9 mouse cellular contexts compared by ENCODE assay signal in genomic region chr5:28167611-28168252, GRCm38 (mm10). TPM values are rescaled to one million over a fixed set of nuclear protein-coding genes. Genes with fewer than 3 reads are reported as not detected.
A peak's percentile ranks its signal among the peaks of the same experiment; 100 is the strongest.
DNase-seq lines count a peak whose midpoint lies in the region; ATAC-seq and TF ChIP-seq lines count a peak whose summit lies in the region.
"Had no signal": no experiment of that assay in that cellular context is flagged by ENCODE, and none has a peak within 500 bp of the region (broad histone marks: within the 10 kb centered on the region; RNA-seq: fewer than 3 reads in every experiment).

No protein-coding gene starts in this region.

- 0 out of 2 replicates have a peak overlapping the region, but pooled peaks have one; percentile 76 for H3K9ac ChIP-seq in ES-Bruce4 (ENCODE audit: low read depth, poor library complexity, severe bottlenecking)
- H3K9ac ChIP-seq in embryonic facial prominence, embryonic 14.5 days (ENCODE audit: low read depth, low read length): no peak overlapping the region
- no peak overlapping the region for H3K9ac ChIP-seq in limb, embryonic 14.5 days (ENCODE audit: low read depth, low read length, severe bottlenecking)

- H3K27ac ChIP-seq in gastrocnemius, adult 2 months: no peak overlapping the region
- no peak overlapping the region for H3K27ac ChIP-seq in ES-Bruce4 (ENCODE audit: insufficient read depth, low read length)
- no peak overlapping the region for H3K27ac ChIP-seq in embryonic facial prominence, embryonic 14.5 days (replicated peaks; ENCODE audit: low read depth, low read length)
- no peak overlapping the region for H3K27ac ChIP-seq in limb, embryonic 14.5 days (replicated peaks; ENCODE audit: low read depth, low read length)
- no peak overlapping the region for H3K27ac ChIP-seq in forebrain, embryonic 10.5 days

- no peaks in the 10 kb centered on the region for H3K36me3 ChIP-seq in ES-Bruce4 (ENCODE audit: control insufficient read depth, insufficient read depth, low read length, poor library complexity, severe bottlenecking)
- H3K36me3 ChIP-seq in embryonic facial prominence, embryonic 14.5 days (ENCODE audit: control insufficient read depth, insufficient read depth, low read length): no peaks in the 10 kb centered on the region
- no peaks in the 10 kb centered on the region for H3K36me3 ChIP-seq in limb, embryonic 14.5 days (ENCODE audit: control insufficient read depth, insufficient read depth, low read length)
- H3K36me3 ChIP-seq in forebrain, embryonic 10.5 days (replicated peaks): no peaks in the 10 kb centered on the region

- H3K27me3 ChIP-seq in ES-Bruce4 (ENCODE audit: control insufficient read depth, insufficient read depth, low read length, poor library complexity, severe bottlenecking): peaks cover 27% of the 10 kb centered on the region
- H3K27me3 ChIP-seq in embryonic facial prominence, embryonic 14.5 days (replicated peaks; ENCODE audit: control insufficient read depth, insufficient read depth, low read length): peaks cover 96% of the 10 kb centered on the region
- peaks cover 93% of the 10 kb centered on the region for H3K27me3 ChIP-seq in limb, embryonic 14.5 days (ENCODE audit: control insufficient read depth, insufficient read depth, low read length)
- H3K27me3 ChIP-seq in forebrain, embryonic 10.5 days (ENCODE audit: poor library complexity, severe bottlenecking): peaks cover 99% of the 10 kb centered on the region

- H3K9me3 ChIP-seq in ES-Bruce4 (replicated peaks; ENCODE audit: control insufficient read depth, insufficient read depth, low read length, poor library complexity, severe bottlenecking): no peaks in the 10 kb centered on the region
- no peaks in the 10 kb centered on the region for H3K9me3 ChIP-seq in embryonic facial prominence, embryonic 14.5 days (ENCODE audit: control insufficient read depth, low read length)
- no peaks in the 10 kb centered on the region for H3K9me3 ChIP-seq in limb, embryonic 14.5 days (ENCODE audit: control insufficient read depth, low read length)
- no peaks in the 10 kb centered on the region for H3K9me3 ChIP-seq in forebrain, embryonic 10.5 days

- under 1% methylated on average over 29 of the region's 29 CpGs for WGBS in embryonic facial prominence, embryonic 14.5 days
- 2% methylated on average over 29 of the region's 29 CpGs for WGBS in limb, embryonic 14.5 days
- 1% methylated on average over 29 of the region's 29 CpGs for WGBS in forebrain, embryonic 10.5 days

- no peak for ATAC-seq in embryonic facial prominence, embryonic 14.5 days (ENCODE audit: low read depth)
- no peak for ATAC-seq in limb, embryonic 14.5 days (ENCODE audit: low FRiP score, low read depth)

- H3K4me1 ChIP-seq in ES-Bruce4 (ENCODE audit: control insufficient read depth, insufficient read depth, low read length): no peaks in the 10 kb centered on the region
- H3K4me1 ChIP-seq in embryonic facial prominence, embryonic 14.5 days (ENCODE audit: control insufficient read depth, insufficient read depth, low read length): no peaks in the 10 kb centered on the region
- peaks cover 11% of the 10 kb centered on the region; the same call in 1 of the 2 replicates for H3K4me1 ChIP-seq in limb, embryonic 14.5 days (ENCODE audit: control insufficient read depth, insufficient read depth, low read length)
- peaks cover 37% of the 10 kb centered on the region for H3K4me1 ChIP-seq in forebrain, embryonic 10.5 days

- DNase-seq in gastrocnemius, adult 2 months: peak; percentile 29
- no peak for DNase-seq in gastrocnemius, postnatal 14 days
- peak; percentile 30 for DNase-seq in embryonic facial prominence, embryonic 14.5 days (ENCODE audit: low spot score)
- no peak for DNase-seq in limb, embryonic 14.5 days (ENCODE audit: low spot score)
- no peak for DNase-seq in B cell, adult 2 months
- no peak for DNase-seq in right cerebral cortex, adult 18-20 months
- no peak for DNase-seq in forebrain, embryonic 10.5 days (ENCODE audit: extremely low spot score, low spot score)

- intact Hi-C loops in gastrocnemius, adult 2 months (cut with DNase I): loop anchor here (5.0 kb wide), 1 partner anchor 45 kb away; no protein-coding TSS in a partner anchor
- intact Hi-C loops in gastrocnemius, postnatal 14 days (cut with DNase I; ENCODE audit: low total_unique reads): no loop called here

- H3K4me2 ChIP-seq in embryonic facial prominence, embryonic 14.5 days (ENCODE audit: low read depth, low read length): no peak overlapping the region
- H3K4me2 ChIP-seq in limb, embryonic 14.5 days (replicated peaks; ENCODE audit: low read depth, low read length, severe bottlenecking): no peak overlapping the region

- TF ChIP-seq CTCF in gastrocnemius, adult 2 months (IDR thresholded peaks at IDR 0.05): no peak
- TF ChIP-seq CTCF in ES-Bruce4 (IDR thresholded peaks at IDR 0.05; ENCODE audit: low read depth, low read length): no peak

- H3K4me3 ChIP-seq in gastrocnemius, adult 2 months: peak overlapping the region; percentile 77
- H3K4me3 ChIP-seq in ES-Bruce4 (ENCODE audit: low read depth, low read length): peak overlapping the region; percentile 19; the same call in 1 of the 2 replicates
- 0 out of 2 replicates have a peak overlapping the region, but pooled peaks have one; percentile 13 for H3K4me3 ChIP-seq in embryonic facial prominence, embryonic 14.5 days (ENCODE audit: low read depth, low read length)
- H3K4me3 ChIP-seq in limb, embryonic 14.5 days (replicated peaks; ENCODE audit: low read length): peak overlapping the region; percentile 5; the same call in 1 of the 2 replicates
- no peak overlapping the region for H3K4me3 ChIP-seq in forebrain, embryonic 10.5 days
- H3K4me3 ChIP-seq: myocyte had no signal

- no peak for TF ChIP-seq EP300 in ES-Bruce4 (IDR thresholded peaks at IDR 0.05; ENCODE audit: insufficient read depth, low read depth, low read length)

- no peak for TF ChIP-seq POLR2A in ES-Bruce4 (IDR thresholded peaks at IDR 0.05; ENCODE audit: insufficient read depth, low read length)
- no peak for TF ChIP-seq POLR2A in limb, embryonic 14.5 days (IDR thresholded peaks at IDR 0.05; ENCODE audit: borderline replicate concordance, extremely low read depth, insufficient read depth, insufficient read length)

RNA-seq across cellular contexts. Expression of gene En2, which starts 2.2 kb away (rescaled TPM):
- under 1 TPM; 0.36 to 0.54 TPM for total RNA-seq in gastrocnemius, adult 2 months (2021)
- under 1 TPM; 0.18 to 0.23 TPM for total RNA-seq in gastrocnemius, postnatal 14 days (2021)
- polyA plus RNA-seq in ES-Bruce4 (2011; ENCODE audit: insufficient read depth, insufficient read length, low read depth, missing spikeins): 1.4 and 1.6 TPM in 2 replicates
- not detected in 2 replicates for polyA plus RNA-seq in embryonic facial prominence, embryonic 14.5 days (2014; fragmentation: Nextera tagmentation; extraction: Ambion mirVana)
- polyA plus RNA-seq in limb, embryonic 14.5 days (2012; rRNA removed): 0.03 and 0.06 TPM in 2 replicates
- polyA plus RNA-seq in limb, embryonic 14.5 days (2014; fragmentation: Nextera tagmentation; extraction: Ambion mirVana): not detected in 2 replicates
- polyA plus RNA-seq in forebrain, embryonic 10.5 days (2016; fragmentation: Nextera tagmentation; extraction: Ambion mirVana): not detected in 2 replicates
- polyA plus RNA-seq: myocyte had no signal

Comparison
In these comparisons a context has a peak if more than half of its experiments do, and no peak if none do; other contexts are left out.
1. DNase-seq: peak in gastrocnemius, adult 2 months (single experiment) and embryonic facial prominence, embryonic 14.5 days (single experiment); none in gastrocnemius, postnatal 14 days (single experiment), limb, embryonic 14.5 days (single experiment), B cell, adult 2 months (0 of 2), right cerebral cortex, adult 18-20 months (single experiment) and forebrain, embryonic 10.5 days (single experiment).